Mouse (Mus musculus): Measurements from ENCODE around the gene Psat1.

Psat1 gene

DNA sequence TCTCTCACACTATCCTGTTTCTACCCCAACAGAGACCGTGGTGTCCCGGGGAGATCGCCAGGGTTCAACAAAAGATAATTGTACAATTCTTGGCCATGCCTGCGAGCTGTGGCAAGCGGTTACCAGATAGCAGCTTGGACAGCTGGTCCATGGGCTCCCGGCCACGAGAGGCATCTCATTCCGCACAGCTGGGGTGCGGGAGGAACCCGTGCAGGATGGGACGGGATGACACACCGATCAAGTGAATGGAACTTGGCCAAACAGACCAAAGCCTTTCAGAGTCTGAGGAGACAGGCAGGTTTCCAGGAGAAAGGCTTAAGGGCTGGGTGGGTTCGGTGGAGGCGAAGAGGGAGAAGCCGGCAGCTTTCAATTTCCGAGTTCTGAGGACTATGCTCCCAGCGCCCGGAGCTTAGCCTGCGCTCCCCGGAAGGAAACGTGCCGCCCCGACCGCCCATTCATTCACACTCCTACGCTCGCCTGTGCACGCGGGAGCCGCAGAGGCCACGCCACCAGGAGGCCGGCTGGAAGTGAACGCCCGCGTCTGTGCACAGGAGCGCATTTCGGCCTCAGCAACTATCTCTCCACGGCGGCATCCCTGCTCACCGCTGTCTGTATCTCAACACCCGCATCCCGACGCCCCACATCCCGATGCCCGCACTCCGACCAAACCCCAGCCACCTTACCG lies 22.8 kb downstream of the Psat1 start:
- DNase-seq (ENCODE audit: low spot score), result peak; percentile 72

DNA sequence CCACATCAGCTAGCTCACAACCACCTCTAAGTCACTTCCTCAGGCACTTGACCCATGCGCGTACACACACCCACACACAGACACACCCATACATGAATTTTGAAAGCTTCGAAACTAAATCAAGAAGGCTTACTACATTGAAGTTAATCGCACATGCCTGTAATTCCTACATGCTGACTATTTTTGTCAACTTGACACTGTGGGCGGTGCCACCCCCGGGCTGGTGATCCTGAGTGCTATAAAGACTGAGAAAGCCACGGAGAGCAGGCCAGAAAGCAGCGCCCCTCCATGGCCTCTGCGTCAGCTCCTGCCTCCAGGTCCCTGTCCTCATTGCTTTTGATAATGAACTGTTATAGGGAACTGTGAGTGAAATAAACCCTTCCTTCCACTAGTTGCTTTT lies 23.7 kb downstream of the Psat1 start:
- peak; percentile 81 for DNase-seq (ENCODE audit: low spot score)

DNA sequence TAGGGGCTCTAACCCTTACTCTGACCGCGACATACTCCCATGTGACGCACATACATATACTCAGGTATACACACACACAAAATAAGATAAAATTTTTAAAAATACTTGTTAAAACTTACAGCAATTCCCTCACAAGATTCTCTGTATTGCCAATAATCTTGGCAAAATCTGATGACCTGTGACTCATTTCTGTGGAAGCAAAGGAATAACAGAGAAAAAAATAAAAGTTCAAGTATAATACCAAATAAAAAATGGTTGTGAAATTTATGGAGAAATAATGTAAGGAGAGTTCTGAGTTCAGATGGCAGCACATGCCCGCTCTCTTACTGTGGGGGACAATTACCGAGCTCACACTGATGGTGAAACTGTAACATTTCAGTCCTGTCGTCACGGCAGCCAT lies 27.8 kb downstream of the Psat1 start:
- DNase-seq (ENCODE audit: low spot score), result peak; percentile 68

DNA sequence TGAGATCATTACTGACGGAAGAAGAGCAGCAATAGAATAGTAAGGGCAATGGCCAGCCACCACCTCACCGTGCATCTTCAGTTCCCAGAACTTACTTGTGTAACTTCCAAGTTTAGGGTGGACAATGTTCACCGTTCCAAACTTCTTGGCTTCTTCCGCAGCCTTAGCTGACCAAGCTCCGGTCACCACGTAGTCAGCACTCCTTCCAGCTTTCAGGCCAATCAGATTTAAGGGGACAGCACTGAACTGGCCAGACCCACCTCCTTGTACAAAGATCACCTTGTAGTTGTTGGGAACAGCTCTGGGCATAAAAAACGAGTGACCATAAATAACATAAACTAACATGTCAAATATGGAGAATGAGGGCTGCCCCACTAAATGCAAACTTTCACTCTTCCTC lies 29.0 kb downstream of the Psat1 start:
- peak; percentile 75 for DNase-seq (ENCODE audit: low spot score)

DNA sequence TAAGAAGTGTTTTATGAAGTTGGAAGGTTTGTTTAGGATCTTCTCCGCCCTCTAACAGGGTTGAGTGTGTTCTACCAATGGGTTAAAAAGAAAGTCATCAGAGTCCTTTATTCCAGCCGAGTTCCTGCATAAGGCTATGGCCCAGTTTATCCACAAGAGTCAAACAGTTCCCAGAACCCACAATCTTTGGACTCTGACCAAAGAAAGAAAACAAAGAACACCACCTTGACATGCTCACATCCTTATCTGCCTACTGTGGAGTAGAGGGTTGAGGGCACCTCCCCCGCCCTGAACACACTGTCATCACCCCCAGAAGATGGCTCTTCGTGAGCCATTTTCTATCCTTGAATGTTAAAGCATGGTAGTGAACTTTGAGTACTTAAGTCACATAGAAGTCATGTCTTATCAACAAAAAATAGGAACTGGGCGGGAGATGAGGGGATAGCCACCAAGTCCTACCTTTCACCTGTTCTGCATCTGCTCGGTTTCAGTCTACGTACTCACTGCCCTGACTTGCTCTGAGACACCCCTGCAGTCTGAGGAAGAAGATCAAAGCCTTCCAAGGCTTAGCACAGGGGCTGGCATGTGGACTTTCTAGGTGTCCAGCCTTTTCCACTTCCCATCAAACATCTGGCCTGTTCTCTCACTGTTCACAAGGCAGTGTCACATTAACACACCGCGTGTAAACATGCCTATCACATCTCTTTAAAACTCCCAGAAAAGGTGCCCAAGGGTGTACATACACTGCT lies 33.7 kb downstream of the Psat1 start:
- no peak for DNase-seq (ENCODE audit: low spot score)

DNA sequence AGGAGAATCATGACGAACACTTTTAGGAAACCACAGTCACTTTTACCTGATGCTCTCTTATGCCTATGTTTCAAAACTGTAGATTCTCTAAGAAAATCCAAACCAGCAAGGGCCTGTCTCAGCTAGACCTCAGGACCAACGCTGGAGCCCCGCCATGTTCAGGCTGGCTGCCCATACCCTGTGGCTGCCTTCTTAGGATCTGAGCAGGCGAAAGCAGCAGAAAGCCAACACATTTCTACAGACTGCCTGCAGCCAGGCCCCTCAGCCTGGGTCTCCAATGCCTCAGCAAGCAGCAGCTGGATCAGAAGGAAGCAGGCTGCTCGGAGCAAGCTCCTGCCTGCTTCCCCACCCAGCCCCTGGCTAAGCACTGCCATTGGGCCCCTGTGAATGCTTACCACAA lies 35.7 kb downstream of the Psat1 start:
- DNase-seq (ENCODE audit: low spot score), result peak; percentile 72

DNA sequence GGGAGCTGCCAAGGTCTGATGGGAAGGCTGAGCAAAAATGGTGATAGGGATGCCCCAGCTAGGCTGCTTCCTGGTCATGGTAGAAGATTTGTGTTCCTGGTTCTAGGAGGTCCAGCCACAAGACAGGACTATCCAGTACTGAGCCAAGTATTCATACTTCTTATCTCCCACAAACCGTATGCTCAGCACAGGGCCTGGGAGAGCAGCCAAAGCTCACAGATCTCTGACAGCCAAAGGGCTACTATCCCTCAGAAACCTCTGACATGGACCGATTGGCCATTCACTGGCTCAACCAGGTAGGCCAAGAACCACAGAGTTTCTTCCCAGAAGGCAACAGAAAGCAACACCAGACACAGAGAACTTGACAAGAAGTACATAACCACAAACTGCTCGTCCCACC lies 36.1 kb downstream of the Psat1 start:
- peak; percentile 76 for DNase-seq (ENCODE audit: low spot score)

DNA sequence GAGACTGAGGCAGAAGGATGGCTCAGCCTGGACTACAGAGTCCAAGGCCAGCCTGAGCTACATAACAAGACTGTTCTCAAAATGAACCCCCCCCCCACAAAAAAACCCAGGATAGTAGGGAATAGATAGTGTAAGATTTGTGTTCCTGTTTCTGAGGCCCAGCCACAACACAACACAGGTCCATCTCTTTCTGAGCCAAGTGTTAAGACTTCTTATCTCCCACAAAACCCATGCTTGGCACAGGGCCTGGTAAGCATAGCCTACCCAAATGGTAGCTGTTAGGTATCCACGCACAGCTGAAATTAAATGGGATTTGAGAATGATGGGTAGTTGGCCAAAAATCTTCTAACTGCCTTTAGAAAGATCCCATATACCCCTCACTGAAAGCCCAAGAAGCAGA lies 36.6 kb downstream of the Psat1 start:
- DNase-seq (ENCODE audit: low spot score), result no peak

DNA sequence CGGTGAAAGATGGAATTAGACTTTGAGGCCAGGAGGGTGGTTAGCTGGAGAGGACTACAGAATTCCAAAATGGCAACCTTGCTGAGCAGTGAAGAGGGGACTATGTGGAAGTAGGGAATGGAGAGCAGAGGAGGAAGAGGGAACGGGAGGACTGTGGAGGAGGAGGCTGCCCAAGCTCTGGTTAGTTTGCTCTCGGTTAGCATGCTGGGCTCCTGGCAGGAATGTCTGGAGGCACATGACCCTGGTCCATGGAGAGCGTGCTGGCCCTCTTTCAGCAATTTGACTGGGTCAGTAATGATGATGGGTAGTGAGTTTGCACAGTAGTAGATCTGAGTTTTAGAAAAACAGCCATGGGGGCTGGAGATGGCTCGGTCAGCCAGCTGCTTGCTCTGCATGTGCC lies 39.1 kb downstream of the Psat1 start:
- DNase-seq (ENCODE audit: low spot score), result peak; percentile 45

DNA sequence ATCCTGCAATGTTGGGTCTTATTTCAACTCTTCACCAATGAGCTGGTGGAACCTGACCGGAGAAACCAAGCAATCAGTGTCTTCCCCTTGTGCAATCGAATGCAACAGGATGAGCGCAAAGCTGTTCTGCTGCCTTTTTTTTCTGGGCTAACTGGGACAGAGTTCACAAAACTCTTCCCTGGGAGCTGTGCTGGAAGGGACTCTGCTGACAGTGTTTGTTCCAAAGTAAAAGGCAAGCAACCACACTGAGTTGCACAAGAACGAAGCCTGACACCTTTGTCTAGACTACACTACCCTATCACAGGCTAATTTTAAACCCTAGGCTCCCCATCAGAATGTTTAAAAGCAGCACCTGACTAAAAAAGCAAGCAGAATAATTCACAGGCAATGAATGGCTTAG lies 42.4 kb downstream of the Psat1 start:
- peak; percentile 98 for DNase-seq (ENCODE audit: low spot score)

DNA sequence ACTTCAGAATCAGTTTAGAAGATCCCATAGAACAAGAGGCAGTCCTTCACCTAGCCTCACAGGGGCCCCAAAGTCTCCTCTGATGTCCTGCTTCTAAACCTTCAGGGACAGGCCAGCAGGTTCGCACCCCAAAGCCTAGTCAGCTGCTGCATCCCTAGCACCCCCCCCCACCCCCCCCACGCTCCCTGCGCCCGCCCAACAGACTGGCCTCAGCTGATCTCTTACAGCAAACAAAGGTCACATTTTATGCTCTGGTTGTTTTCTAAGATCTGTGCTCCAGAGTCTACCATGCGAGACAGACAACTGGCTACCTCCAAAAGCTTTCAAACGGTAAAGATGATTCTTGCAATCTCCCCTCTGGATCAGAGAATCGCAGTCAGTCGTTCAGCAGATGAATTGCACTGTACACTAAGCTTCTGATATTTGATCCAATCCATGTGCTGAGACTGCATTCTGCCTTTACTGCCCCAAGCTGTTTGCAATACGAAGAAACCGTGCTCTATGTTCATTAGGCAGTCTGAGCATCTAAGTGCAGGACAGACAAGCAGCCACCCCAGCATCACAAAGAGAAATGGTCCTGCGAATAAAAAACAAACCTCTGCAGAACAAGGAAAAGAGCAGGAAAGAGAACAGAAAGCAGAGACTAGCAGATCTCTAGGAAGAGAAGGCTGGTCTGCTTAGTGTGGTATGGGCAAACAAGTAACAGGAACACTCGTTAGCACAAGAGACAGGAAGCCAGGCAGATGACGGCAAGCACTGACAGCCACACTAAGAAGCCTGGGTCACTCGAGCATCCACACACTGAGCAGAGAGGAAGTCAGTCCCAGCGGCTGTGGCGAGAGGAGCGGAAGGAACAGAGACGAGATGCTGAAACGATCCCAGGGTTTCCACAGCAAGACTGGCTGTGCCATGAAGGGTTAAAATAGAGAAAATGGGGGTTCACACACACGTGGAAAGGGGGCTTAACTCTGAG lies 43.3 kb downstream of the Psat1 start:
- no peak for DNase-seq (ENCODE audit: low spot score)

DNA sequence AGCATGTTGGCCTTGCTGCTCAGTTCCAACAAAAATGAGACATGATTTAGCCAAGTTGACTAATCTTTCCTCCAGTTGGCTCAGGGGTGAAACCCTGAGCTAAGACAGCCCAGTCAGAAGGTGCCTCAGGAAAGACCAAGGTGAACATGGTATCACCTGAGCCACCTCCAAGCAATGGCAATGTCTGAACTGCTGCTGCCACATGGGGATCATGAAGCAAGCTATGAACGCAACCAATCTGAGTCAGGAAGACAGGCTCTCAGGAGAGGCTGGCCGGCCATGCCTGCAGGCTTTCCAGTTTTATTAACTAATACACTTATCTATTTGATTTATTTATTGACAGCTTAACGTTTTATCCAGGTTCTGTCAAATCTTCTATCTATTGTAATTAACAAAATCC lies 51.5 kb downstream of the Psat1 start:
- no peak for DNase-seq (ENCODE audit: low spot score)

DNA sequence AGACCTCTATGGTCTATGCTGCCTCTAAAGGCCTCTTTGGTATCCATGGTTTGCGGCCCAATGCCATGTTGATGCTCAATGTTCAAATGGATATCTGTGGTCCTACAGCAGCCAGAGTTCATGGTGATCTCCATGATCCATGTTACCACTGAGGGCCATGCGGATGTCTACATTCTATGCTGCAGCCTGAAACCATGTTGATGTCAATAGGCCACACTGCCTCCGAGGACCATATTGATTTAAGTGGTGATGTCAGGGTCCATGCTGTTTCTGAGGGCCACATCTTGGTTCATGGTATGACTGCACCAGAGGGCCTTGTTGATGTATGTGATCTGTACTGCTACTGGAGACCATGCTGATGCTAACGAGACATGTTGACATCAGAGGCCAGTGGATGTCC lies 55.0 kb downstream of the Psat1 start:
- DNase-seq (ENCODE audit: low spot score), result no peak

DNA sequence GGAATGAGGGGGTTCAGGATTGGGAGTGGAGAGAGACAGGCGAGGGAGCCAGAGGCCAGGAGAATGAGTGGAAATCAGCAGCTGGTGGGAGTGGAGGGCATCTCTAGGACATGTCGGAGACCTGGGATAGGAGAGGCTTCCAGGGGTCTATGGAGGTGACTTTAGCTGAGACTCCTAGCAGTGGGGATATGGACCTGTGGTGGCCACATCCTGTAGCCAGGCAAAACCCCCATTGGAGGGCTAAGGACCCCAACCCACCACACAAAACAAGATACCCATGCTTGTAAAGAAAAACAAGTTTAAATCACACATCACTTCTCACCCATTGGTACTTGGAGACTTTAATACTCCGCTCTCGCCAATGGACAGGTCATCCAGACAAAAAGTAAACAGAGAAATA lies 58.7 kb downstream of the Psat1 start:
- DNase-seq (ENCODE audit: low spot score), result no peak

DNA sequence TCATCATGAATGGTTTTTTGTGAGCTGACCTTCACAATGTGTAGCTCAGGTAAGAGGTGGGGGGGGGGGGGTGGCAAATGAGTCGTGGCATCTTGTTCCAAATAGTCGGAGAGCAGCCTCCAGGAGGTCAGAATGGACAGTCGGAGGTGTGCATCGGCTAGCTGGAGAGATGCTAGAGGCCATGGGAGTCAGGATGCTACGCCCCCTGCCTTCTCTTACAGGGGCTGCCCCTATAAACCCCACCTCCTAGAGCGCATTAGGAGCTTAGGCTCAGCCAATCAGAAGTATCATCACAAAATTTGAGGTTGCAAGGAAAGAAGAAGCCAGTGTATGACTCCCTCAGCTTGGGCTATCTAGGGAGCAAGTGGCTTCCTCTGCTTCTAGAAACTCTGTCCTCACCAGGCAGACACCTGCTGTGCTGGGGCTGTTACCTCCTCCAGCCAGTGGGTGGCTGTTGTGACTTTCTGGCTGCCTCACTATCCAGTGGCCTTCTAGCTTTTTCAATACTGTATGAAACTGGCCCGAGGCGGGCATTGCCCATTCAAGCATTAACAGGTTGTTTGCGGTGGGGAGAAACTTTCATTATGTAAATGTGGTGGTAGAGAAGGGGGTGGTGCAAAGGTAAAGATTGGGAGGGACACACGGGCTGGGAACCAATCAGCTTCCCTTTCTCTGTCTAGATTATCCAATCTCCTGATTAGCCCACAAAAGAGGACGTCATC lies 64.3 kb downstream of the Psat1 start:
- peak; percentile 22 for DNase-seq (ENCODE audit: low spot score)

DNA sequence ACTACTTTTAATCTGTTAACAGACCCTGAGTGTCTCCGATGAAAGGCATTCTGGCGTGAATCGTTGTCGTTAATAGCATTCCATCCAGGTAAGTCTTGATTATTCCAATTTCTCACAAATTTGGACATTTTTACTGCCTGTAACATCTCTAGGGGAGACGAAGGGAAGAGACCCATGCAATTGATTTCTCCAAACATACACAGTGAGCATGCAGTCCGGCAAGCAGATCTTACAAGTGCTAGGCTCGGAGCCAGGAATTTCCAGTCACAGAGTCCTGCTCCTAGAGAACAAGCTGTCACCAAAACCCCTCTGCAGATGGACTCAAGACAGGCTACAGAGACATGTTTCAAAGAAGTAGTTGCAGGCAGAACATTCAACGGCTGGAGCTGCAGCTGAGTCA lies 66.4 kb downstream of the Psat1 start:
- no peak for DNase-seq (ENCODE audit: low spot score)

DNA sequence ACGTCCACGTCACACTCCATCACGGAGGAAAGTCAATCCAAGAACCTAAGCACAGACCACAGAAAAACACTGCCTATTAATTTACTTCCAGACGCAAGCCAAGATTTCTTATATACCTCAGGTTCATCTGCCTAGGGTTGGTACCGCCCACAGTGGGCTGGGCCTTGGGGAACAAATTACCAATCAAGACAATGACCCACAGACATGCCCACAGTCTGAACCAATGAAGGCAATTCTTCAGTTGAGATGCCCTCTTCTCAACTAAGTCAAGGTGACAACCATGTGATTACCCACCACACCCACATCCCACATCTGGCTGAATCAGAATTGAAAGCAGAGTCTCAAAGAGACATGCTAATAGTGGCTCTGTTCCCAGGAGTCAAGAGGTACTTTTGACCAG lies 67.9 kb downstream of the Psat1 start:
- DNase-seq (ENCODE audit: low spot score), result no peak

DNA sequence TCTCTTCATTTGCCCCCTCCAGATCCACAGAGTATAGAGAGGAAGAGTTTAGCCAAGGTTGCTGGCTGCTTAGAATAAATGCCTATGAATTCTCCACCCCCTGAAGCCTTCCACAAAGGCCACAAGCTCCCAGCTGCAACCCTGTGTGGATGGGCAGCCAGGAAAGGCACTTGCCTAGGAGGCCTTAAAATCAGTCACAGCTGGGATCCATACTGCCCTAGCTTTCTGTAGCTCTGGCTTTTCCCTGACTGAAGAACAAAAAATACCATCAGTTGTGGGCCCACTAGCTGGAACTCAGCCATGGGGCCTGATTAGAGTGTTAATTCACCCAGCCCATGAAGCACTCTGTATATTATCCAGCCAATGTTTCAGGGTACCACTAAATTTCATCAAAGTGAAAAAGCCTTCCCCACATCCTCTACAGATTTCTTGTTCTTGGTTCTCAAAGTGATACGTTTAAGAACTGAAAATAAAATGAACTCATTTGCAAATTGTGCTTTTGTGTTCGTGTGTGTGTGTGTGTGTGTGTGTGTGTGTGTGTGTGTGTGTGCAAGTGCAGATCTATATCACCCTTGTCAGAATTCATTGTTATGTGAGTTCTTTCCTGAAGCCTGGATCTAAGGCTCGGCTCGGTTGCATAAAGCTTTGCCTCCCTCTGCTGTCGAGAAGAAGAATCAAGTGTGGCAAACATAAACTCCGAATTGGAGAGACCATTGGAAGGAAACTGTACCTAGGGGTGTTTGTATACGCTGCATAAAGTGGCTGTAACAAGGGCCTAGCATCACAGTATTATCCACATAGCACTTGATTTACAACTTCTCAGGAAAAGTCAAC lies 78.1 kb downstream of the Psat1 start:
- DNase-seq (ENCODE audit: low spot score), result peak; percentile 62

DNA sequence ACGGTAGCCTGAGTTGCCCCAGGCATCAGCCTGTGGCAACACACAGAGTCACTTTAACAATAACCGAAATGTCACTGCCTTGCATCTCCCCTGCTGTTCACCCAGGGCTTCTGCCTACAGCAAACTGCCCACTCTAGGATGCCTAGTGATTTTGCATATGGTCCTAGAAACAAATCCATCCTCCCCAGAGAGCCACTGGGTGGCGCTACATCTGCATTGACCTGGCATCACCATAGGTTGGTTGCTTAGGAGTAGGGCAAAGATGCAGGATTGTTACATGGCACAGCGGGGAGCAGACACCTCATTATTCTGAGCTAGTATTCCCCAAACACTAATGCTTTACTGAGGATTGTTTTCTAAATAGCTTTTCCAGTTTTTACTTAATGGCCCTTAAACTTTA lies 80.3 kb downstream of the Psat1 start:
- peak; percentile 62 for DNase-seq (ENCODE audit: low spot score)

DNA sequence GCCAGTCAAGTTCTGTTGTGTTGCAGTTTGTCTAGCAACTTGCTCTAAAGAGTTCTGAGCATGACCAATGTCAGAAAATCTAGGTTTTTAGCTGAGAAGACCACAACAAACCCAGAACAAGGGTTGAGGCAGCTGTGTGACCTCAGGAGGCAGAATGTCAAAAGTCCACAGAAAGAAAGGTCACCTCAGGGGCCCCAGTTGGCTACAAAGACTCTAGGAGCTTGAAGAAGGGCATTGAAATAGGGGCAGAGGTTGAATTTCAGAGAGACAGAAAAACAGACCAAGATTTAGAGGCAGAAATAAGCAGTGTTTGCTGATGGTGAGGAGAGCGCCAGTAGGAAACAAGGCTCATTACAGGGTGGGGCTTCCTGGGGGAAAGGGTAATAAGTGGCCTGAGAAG lies 81.0 kb downstream of the Psat1 start:
- DNase-seq (ENCODE audit: low spot score), result no peak

DNA sequence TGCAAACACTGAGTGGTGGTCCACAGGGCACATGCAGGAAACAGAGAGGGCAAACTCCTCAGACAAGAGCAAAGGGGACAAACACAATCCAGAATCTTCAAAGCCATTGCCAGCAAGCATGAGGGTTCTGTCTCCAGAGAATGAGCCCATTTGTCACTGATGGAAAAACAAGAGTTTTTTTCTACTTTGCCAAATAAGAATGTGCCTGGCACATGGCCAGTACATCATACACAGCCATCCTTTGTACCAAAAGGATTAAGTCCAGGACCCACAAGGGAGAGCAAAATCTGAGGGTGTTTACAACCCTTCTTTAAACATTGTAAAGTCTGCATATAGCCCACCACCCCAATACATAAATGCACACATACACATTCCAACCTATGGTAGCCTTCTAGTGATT lies 81.7 kb downstream of the Psat1 start:
- peak; percentile 15 for DNase-seq (ENCODE audit: low spot score)

Measured in adipocyte (in vitro differentiated cells).